Mouse (Mus musculus) stomach, postnatal 0 days (tissue): Measurements from ENCODE around the gene Ginm1.

ENCODE experiments used
- CTCF ChIP-seq: IDR thresholded peaks from 2 replicates; pipeline ENCODE4 v1.5.1; 2016; ENCODE audit warnings: antibody characterized with exemption, low read depth, mild to moderate bottlenecking, moderate library complexity
- EP300 ChIP-seq: optimal IDR thresholded peaks from 2 replicates; pipeline ENCODE3; 2016; ENCODE audit warnings: antibody characterized with exemption

DNA sequence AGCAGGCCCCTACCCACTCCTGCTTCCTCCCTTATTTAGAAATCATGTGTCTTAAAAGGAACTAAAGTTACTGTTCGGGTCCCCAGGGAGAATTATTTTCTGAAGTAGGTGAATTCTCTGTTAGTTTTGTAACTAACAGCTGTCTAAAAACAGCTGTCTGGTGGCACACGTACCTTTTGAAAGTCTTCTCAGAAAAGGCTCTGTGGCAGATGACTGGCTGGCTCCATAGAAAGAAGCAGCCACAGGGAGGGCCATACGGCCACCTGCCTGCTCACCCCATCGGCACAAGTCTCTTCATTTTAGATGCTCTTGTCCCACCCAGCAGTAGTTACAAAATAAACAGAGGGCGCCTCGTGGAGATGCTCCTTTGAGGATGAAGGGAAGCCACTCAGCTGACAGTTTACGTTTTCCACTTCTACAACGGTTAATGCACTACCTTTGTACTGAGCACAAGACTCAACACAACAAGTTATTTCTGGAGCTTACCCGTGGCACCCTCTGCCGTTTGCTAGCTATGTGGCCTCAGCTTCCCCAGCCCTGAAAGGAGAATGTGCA lies 42.1 kb upstream of the Ginm1 start:
- TF ChIP-seq CTCF = no peak
- no peak for TF ChIP-seq EP300
